Mouse (Mus musculus) G1E (cell line): Measurements from ENCODE around the gene 1700037C18Rik. TPM values are rescaled to one million over a fixed set of nuclear protein-coding genes. Genes with fewer than 3 reads are reported as not detected.
A peak's percentile ranks its signal among the peaks of the same experiment; 100 is the strongest.

ENCODE experiments used
- ATAC-seq: 2 replicates; pipeline ENCODE4 v1.8.0; 2016; ENCODE audit warnings: mild to moderate bottlenecking; ENCODE audit not compliant: insufficient number of reproducible peaks, poor library complexity, low FRiP score, severe bottlenecking; ENCODE audit errors: extremely low read depth
- DNase-seq: peaks from one replicate; pipeline ENCODE4 v3.0.0; 2012; ENCODE audit warnings: low spot score
- H3K27me3 ChIP-seq: 2 replicates; pipeline ENCODE4 v1.6.1; 2012; ENCODE audit warnings: mild to moderate bottlenecking, low read length, inconsistent platforms; ENCODE audit not compliant: insufficient read depth
- H3K36me3 ChIP-seq: replicated peaks from 2 replicates; pipeline ENCODE3; 2012; ENCODE audit warnings: mild to moderate bottlenecking, inconsistent platforms
- H3K4me1 ChIP-seq: 2 replicates; pipeline ENCODE4 v1.6.1; 2012; ENCODE audit warnings: low read depth, low read length, inconsistent platforms, mixed read lengths; ENCODE audit not compliant: insufficient read depth
- H3K4me3 ChIP-seq: 2 replicates; pipeline ENCODE4 v1.5.1; 2012; ENCODE audit warnings: low read depth, mild to moderate bottlenecking, inconsistent platforms, low read length, moderate library complexity, mixed read lengths
- H3K9me3 ChIP-seq: replicated peaks from 2 replicates; pipeline ENCODE4 v1.6.1; 2012; ENCODE audit warnings: inconsistent platforms
- CTCF ChIP-seq: IDR thresholded peaks from 2 replicates; pipeline ENCODE4 v1.5.1; 2012; ENCODE audit warnings: low read depth, low read length, inconsistent platforms, mixed read lengths
- GATA1 ChIP-seq: IDR thresholded peaks from 2 replicates; pipeline ENCODE4 v1.6.1; 2012; ENCODE audit warnings: borderline replicate concordance, low read length, inconsistent platforms, mixed read lengths
- GATA2 ChIP-seq: IDR thresholded peaks from 2 replicates; pipeline ENCODE4 v1.6.1; 2012; ENCODE audit warnings: low read depth, low read length, inconsistent platforms, borderline replicate concordance
- POLR2AphosphoS5 ChIP-seq: IDR thresholded peaks from 2 replicates; pipeline ENCODE4 v1.6.1; 2012; ENCODE audit warnings: low read depth, low read length, inconsistent platforms; ENCODE audit not compliant: insufficient replicate concordance
- TAL1 ChIP-seq: conservative IDR thresholded peaks from 2 replicates; pipeline ENCODE4 v1.6.1; 2012; ENCODE audit warnings: low read depth, low read length, inconsistent platforms, mixed read lengths
- polyA plus RNA-seq: library from polyadenylated mRNA; stranded (reverse); fragments of >175 nt; gene quantifications from 2 replicates; pipeline ENCODE4 v1.2.3, GENCODE M21; 2012
- total RNA-seq, 2 experiments: library from RNA; stranded (forward) in 1 of 2; stranded (reverse) in 1 of 2; fragments of 200-1000 nt in 1 of 2; fragments of >200 nt in 1 of 2; fragmentation: Nextera tagmentation in 1 of 2; gene quantifications; 2 replicates each; pipeline ENCODE4 v1.2.3; 2014 to 2017

Gene 1700037C18Rik
- total and polyA plus RNA-seq, 3 experiments: 2.5 to 8.2 (median 6.2) TPM

DNA sequence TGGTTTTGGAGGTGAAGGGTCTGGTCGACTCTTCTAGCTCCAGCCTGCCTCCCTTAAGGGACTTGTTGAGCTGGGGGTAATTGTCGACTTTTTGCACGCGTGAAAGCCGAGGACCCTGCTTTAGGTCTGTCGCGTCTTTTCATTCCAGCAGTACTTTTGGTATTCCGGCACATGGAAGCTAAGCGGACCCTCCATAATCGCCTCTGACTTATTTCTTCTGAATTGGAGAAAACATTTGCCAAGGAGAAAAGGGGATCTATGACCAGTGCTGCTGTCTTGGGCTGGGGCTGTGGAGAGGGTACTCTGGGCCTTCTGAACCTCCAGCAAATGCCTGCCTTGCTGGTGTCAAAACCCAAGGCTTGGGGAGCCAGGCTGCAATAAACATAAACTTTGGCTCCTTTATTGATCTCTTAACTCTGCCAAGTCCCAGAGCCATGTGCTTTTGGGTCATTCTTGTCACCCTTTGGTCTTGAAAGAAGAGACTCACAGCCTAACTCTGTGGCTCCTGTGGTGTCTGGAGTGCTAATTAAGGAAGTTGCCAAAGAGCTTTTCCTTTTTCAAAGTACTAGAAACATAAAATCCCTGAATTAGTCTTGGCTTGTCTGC, 23.3 kb downstream of the 1700037C18Rik start:
- ATAC-seq: no peak
- TF ChIP-seq POLR2AphosphoS5 (no peak), TAL1 (no peak), GATA1 (no peak), GATA2 (no peak), CTCF (no peak)

DNA sequence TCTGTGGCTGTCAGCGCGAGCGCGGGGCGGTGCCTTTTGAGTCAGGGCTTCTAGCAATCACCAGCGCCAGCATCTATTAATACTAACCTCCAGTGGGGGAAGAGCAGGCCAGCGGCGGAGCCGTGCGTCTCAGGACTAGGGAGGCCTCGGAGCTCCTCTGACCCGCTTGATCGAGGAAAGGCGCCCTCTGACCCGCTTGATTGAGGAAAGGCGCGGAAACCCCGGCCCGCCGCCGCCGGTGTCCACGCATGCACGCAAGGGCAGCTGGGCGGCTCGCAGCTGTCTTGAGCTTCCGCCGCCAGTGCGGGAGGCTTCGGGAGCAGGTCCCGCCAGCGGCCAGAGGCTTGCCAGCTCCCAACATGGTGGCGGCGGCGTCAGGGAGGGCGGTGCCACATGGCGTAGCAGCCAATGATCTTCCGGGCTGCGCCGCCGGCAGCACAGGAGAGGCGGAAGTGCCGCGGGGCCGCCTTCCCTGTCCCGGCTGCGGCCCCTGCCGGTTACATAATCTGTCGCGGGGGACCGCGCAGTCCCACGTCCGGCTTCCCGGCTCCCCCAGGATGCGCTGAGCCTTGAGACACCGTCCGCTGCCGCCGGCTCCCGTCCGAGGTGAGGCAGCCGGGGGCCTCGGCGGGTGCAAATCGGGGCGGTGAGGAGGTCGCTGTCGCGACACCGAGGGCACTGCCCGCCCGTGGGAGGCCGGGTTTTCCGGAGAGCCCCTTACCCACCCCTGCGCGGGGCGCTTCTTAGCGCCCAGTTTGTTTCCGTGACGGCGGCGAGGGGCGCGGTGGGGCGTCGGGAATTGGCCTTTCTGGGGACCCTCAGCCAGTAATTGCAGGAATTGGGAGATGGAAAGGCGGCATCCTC, 24.1 kb downstream of the 1700037C18Rik start, which contains the start of the genes Zfp597 and Gm20695:
Gene Zfp597, minus strand, starts transcription at position 361 of the 864 bp plus-strand sequence.
Gene Gm20695, plus strand, starts transcription at position 448 of the 864 bp plus-strand sequence.
- H3K4me1 ChIP-seq: peaks cover 20% of the 10 kb centered on the region
- no peaks in the 10 kb centered on the region for H3K27me3 ChIP-seq
- peak within 1 kb of the TSS; percentile 91 for H3K4me3 ChIP-seq
- TF ChIP-seq GATA2 (no peak), CTCF (no peak), GATA1 (no peak)
- peak; percentile 87 for ATAC-seq
- peaks cover 47% of the 10 kb centered on the region for H3K36me3 ChIP-seq
- H3K9me3 ChIP-seq: no peaks in the 10 kb centered on the region
- peak; percentile 86 for DNase-seq

More for the DNA sequence above, 23.3 kb downstream of the 1700037C18Rik start:
- Histone ChIP-seq H3K9me3 (no peaks in the 10 kb centered on the region), H3K4me1 (peaks cover 20% of the 10 kb centered on the region), H3K4me3 (peak overlapping the region; percentile 91), H3K36me3 (peaks cover 45% of the 10 kb centered on the region), H3K27me3 (no peaks in the 10 kb centered on the region)
- DNase-seq: no peak

DNA sequence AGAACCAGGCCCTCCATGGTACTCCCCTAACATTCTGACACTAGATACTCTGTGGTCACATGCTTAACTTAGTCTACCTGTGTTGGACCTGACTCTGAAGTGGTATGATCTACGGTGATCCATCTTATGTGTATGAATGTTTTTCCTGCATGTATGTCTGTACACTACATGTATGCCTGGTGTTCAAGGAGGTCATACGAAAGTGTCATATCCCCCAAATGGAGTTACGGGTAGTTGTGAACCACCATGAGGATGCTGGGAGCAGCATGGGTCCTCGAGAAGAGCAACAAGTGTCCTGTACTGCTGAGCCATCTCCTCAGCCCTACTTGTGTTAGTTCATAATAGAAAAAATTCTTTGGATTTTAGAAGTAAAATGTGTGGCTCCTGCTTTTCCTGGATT, 32.1 kb downstream of the 1700037C18Rik start:
- ATAC-seq (no peak), DNase-seq (no peak)
- H3K4me3 ChIP-seq: no peak overlapping the region
- TF ChIP-seq POLR2AphosphoS5: no peak
- no peak for TF ChIP-seq GATA2
- TF ChIP-seq GATA1: no peak
- TF ChIP-seq CTCF: no peak
- no peak for TF ChIP-seq TAL1
- no peaks in the 10 kb centered on the region for H3K27me3 ChIP-seq
- H3K9me3 ChIP-seq: no peaks in the 10 kb centered on the region
- H3K36me3 ChIP-seq: peaks cover 53% of the 10 kb centered on the region
- H3K4me1 ChIP-seq: peaks cover 15% of the 10 kb centered on the region

DNA sequence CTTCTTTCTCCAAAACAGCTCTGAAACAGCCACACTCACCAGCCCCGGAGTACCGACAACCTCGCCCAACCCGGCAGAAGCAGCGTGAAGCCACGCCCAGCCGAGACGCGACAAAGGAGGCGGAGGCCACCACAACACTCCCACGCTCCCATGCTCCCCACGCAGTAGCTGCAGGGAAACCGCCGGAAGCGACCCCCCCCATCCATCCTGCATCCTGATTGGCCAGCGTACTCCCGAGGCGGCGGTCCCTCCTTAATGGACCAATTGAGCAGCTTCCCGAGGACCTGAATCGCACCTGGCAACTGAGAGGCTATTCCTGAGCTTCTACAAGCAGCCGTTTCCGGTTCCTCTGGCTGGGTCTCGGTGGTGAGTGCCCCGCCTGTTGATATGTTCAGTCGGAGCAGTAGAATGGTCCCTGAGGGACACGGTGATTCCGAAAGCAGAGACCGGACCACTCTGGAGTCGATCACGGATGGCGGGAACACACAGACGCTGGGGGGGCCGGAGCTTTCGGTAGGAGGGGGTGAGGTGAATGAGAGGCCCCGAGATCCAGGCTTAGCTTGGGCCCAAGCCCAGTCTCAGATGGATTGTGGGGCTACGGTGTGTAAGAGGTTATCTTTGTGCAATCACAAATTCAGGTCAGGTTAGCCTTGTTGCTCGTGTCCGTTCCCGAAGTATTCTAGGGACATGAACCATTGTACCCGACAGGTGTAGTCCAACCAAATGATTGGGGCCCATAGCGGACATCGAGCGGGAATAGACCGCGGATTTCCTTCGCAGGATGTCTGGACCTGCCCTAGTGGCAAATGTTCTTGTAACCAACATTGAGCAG, 36.1 kb downstream of the 1700037C18Rik start, which contains the start of gene Naa60:
Gene Naa60, plus strand, starts transcription at position 160 of the 832 bp plus-strand sequence.
- DNase-seq: peak; percentile 96
- peak; percentile 97 for ATAC-seq

DNA sequence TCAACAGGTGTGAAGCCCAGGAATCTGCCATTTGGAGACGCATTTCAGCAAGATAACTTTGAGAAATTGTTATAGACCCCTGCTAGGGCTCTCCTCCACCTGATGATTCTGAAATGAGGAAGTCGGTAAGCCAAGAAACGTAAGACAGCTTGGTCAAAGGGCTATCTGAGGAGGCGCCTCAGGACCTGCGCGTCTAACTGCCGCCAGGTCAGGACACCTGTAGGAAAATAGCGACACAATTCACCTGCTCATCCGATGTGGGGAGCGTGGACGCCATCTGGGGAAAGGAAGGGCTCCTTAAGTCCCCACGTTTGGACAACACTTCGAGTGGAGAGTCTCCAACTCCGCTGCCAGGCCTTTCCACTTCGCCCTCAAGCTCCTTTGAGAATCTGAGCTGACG, 36.7 kb downstream of the 1700037C18Rik start:
- TF ChIP-seq TAL1: no peak
- no peak for TF ChIP-seq GATA2
- TF ChIP-seq POLR2AphosphoS5: no peak
- no peak for TF ChIP-seq GATA1
- TF ChIP-seq CTCF: no peak
- ATAC-seq: no peak
- Histone ChIP-seq H3K9me3 (no peaks in the 10 kb centered on the region), H3K27me3 (no peaks in the 10 kb centered on the region), H3K36me3 (peaks cover 42% of the 10 kb centered on the region), H3K4me1 (peaks cover 26% of the 10 kb centered on the region), H3K4me3 (peak overlapping the region; percentile 76)
- DNase-seq: no peak

More for the DNA sequence above, 36.1 kb downstream of the 1700037C18Rik start, which contains the start of gene Naa60:
- Histone ChIP-seq H3K27me3 (no peaks in the 10 kb centered on the region), H3K36me3 (peaks cover 43% of the 10 kb centered on the region), H3K4me1 (peaks cover 26% of the 10 kb centered on the region), H3K9me3 (no peaks in the 10 kb centered on the region), H3K4me3 (peak within 1 kb of the TSS; percentile 76)
- TF ChIP-seq CTCF (no peak), TAL1 (no peak), GATA2 (no peak), POLR2AphosphoS5 (no peak), GATA1 (no peak)

DNA sequence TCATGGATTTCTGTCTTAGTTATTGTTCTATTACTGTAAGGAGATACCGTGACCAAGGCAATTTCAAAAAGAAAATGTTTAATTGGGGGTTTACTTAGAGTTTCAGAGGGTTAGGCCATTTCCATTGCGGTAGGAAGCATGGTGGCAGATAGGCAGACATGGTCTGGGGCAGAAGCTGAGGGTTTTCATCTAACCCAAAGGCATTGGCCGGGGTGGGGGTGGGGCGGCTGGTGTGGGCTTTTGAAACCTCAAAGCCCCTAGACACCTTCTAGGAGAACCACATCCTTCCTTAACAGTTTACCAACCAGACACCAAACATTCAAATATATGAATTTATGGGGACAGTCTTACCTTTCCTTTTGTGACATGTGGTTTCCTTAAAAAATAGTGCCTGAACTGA, 49.2 kb downstream of the 1700037C18Rik start:
- Histone ChIP-seq H3K4me1 (no peaks in the 10 kb centered on the region; the same call in 1 of the 2 replicates), H3K9me3 (no peaks in the 10 kb centered on the region), H3K4me3 (no peak overlapping the region), H3K27me3 (no peaks in the 10 kb centered on the region), H3K36me3 (peaks cover 26% of the 10 kb centered on the region)
- no peak for TF ChIP-seq POLR2AphosphoS5
- DNase-seq (no peak), ATAC-seq (no peak)
